Mouse (Mus musculus) cerebellum, adult 2 months (tissue): ENCODE measurements around the gene Fam71f2. TPM values are rescaled to one million over a fixed set of nuclear protein-coding genes. Genes with fewer than 3 reads are reported as not detected.

Experiments used
- DNase-seq, 2 experiments: peaks; one replicate each; pipeline ENCODE4 v3.0.0; 2021
- H3K27ac ChIP-seq: fragments of 200-500 bp; 2 replicates; pipeline ENCODE4 v1.5.1; 2012; ENCODE audit warnings: low read length, control low read depth, inconsistent platforms; ENCODE audit not compliant: insufficient read depth
- H3K27me3 ChIP-seq: fragments of 200-500 bp; 2 replicates; pipeline ENCODE4 v1.6.1; 2012; ENCODE audit warnings: inconsistent platforms, mild to moderate bottlenecking, low read length, moderate library complexity; ENCODE audit not compliant: control insufficient read depth, insufficient read depth
- H3K4me1 ChIP-seq: fragments of 200-500 bp; 2 replicates; pipeline ENCODE4 v1.6.1; 2011; ENCODE audit warnings: low read length; ENCODE audit not compliant: control insufficient read depth, insufficient read depth
- H3K4me3 ChIP-seq: fragments of 200-500 bp; replicated peaks from 2 replicates; pipeline ENCODE3; 2011; ENCODE audit warnings: mild to moderate bottlenecking, low read depth, low read length, control low read depth; ENCODE audit not compliant: insufficient read depth
- CTCF ChIP-seq: fragments of 200-500 bp; IDR thresholded peaks from 2 replicates; pipeline ENCODE4 v1.5.1; 2011; ENCODE audit warnings: low read depth, mild to moderate bottlenecking, control low read depth, low read length, moderate library complexity, borderline replicate concordance; ENCODE audit not compliant: insufficient read depth
- POLR2A ChIP-seq: fragments of 200-500 bp; IDR thresholded peaks from 2 replicates; pipeline ENCODE4 v1.6.1; 2011; ENCODE audit warnings: low read length, control low read depth, borderline replicate concordance; ENCODE audit not compliant: insufficient read depth
- WGBS: fragments of 180-500 bp; shearing (Covaris S2); methylation state at CpG from one replicate; pipeline ENCODE4 v1.1.7; 2018; 5-methylcytosine and 5-hydroxymethylcytosine counted together
- polyA plus RNA-seq: library from polyadenylated mRNA; depleted of rRNA; stranded (reverse); fragments of >200 nt; gene quantifications from 2 replicates; pipeline ENCODE4 v1.2.3, GENCODE M21; 2012

Gene Fam71f2
- polyA plus RNA-seq, 1 experiment = 1.1 TPM

DNA sequence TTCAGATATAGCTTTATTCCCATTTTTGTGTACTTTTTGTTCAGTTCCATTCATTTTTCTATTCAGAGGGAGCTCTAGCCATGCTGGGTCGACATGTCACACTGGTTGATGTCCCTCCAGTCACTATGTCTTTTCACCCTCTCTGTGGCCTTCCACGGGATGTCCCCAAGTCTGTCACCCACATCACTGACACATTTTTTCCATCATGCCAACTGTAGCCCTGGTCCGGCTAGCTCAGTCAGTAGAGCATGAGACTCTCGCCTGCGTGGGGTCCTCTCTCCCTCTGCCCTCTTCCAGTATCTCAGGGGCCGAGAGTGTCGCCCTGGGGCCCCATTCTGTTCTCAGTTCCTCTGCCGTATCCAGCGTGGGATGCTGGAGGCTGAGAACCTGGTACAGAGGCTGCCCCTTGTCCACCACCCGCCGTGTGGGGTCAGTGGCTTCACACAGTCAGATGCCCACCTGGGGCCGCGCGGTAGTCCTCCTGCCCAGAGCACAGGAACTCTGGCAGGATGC is 34.4 kb downstream of the Fam71f2 start:
- Histone ChIP-seq H3K4me1 (no peaks in the 10 kb centered on the region), H3K27ac (no peak overlapping the region), H3K27me3 (no peaks in the 10 kb centered on the region), H3K4me3 (no peak overlapping the region)
- TF ChIP-seq POLR2A (no peak), CTCF (no peak)
- no peak for DNase-seq
- 59% methylated on average over 14 of the region's 14 CpGs for WGBS

DNA sequence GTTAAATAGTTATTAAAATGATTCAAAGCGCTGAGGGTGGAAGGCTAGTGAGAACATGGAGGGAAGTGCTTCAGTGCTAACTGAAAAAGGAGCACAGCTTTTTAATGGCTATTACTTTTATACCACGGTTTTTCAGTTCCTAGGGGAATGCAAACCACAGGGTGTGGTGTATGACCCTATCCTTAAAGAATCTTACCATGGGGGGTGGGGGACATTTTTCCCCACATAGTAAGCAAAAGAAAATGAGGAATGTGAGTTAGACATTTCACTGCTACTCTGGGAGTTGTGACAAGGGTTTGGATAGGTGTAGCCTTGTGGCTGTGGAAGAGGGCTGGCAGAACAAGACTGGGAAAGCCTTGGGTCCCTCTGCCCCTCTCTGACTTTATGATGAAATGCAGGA is 37.9 kb downstream of the Fam71f2 start:
- H3K4me3 ChIP-seq = no peak overlapping the region
- 68% methylated on average over 2 of the region's 2 CpGs for WGBS
- no peaks in the 10 kb centered on the region for H3K27me3 ChIP-seq
- no peak overlapping the region for H3K27ac ChIP-seq
- DNase-seq = no peak
- no peak for TF ChIP-seq CTCF
- no peak for TF ChIP-seq POLR2A
- no peaks in the 10 kb centered on the region for H3K4me1 ChIP-seq

GRCm38 (mm10) chr6:29317941-29318340 is 38.5 kb downstream of the Fam71f2 start:
- whole genome bisulfite sequencing = 65% methylated on average over 3 of the region's 3 CpGs
- Histone ChIP-seq H3K4me1 (no peaks in the 10 kb centered on the region), H3K27me3 (no peaks in the 10 kb centered on the region), H3K4me3 (no peak overlapping the region), H3K27ac (no peak overlapping the region)
- DNase-seq = no peak
- TF ChIP-seq POLR2A (no peak), CTCF (no peak)

- 67% methylated on average over 5 of the region's 5 CpGs for WGBS
- TF ChIP-seq POLR2A (no peak), CTCF (no peak)
Observed at GRCm38 (mm10) chr6:29318879-29319278, 39.5 kb downstream of the Fam71f2 start, which contains the start of gene Fam71f1. TSS of gene Fam71f1 (plus strand) at chr6:29319140.

DNA sequence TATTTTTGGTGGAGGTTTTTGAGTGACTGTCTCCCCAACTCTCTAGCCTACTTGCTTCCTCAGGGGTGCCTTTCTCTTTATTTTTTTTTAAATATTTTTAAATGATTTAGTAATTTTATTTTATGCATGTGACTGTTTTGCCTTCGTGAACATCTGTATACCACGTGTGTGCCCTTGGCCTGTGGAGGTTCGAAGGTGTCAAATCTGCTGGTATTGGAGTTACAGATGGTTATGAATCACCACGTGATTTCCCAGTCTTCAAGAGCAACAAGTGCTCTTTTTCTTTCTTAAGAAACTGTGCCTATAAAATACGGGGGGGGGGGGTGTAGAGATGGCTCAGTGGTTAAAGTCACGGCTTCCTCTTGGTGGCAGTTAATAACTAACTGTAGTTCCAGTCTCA is 42.2 kb downstream of the Fam71f2 start:
- TF ChIP-seq CTCF = no peak
- TF ChIP-seq POLR2A = no peak
- Histone ChIP-seq H3K4me1 (no peaks in the 10 kb centered on the region), H3K4me3 (no peak overlapping the region), H3K27me3 (no peaks in the 10 kb centered on the region), H3K27ac (no peak overlapping the region)
- 78% methylated on average over 6 of the region's 6 CpGs for WGBS
- no peak for DNase-seq

More at GRCm38 (mm10) chr6:29318879-29319278, 39.5 kb downstream of the Fam71f2 start, which contains the start of gene Fam71f1:
- DNase-seq = no peak
- Histone ChIP-seq H3K27me3 (no peaks in the 10 kb centered on the region), H3K4me3 (no peak within 1 kb of the TSS), H3K4me1 (no peaks in the 10 kb centered on the region), H3K27ac (no peak within 1 kb of the TSS)

DNA sequence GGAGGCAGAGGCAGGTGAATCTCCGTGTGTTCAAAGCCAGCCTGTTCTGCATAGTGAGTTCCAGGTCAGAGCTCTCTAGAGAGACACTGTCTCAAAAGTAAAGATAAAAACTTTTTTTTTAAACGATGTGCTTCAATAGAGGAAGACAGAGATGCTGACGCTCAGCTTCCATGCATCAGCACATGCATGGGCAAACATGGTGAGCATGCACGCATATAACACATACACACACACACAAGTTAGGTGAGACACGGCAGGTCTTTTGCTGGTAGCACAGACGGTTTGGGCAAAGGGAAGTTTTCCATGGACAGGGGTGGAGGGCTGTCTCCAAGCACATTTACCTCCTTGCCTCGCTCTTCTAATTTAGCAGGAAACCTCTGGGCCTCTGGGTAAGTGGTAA is 42.8 kb downstream of the Fam71f2 start:
- no peaks in the 10 kb centered on the region for H3K27me3 ChIP-seq
- no peak overlapping the region for H3K27ac ChIP-seq
- no peak overlapping the region for H3K4me3 ChIP-seq
- 94% methylated on average over 7 of the region's 7 CpGs for WGBS
- H3K4me1 ChIP-seq = no peaks in the 10 kb centered on the region
- TF ChIP-seq CTCF (no peak), POLR2A (no peak)
- no peak for DNase-seq

GRCm38 (mm10) chr6:29322735-29323134 is 43.3 kb downstream of the Fam71f2 start:
- TF ChIP-seq POLR2A (no peak), CTCF (no peak)
- 85% methylated on average over 4 of the region's 4 CpGs for WGBS

GRCm38 (mm10) chr6:29326961-29327360 is 47.6 kb downstream of the Fam71f2 start:
- WGBS = 88% methylated on average over 9 of the region's 9 CpGs
- no peaks in the 10 kb centered on the region for H3K27me3 ChIP-seq
- TF ChIP-seq CTCF = no peak
- TF ChIP-seq POLR2A = no peak
- no peaks in the 10 kb centered on the region for H3K4me1 ChIP-seq
- no peak overlapping the region for H3K27ac ChIP-seq
- DNase-seq = no peak
- H3K4me3 ChIP-seq = no peak overlapping the region

More at GRCm38 (mm10) chr6:29322735-29323134, 43.3 kb downstream of the Fam71f2 start:
- H3K4me1 ChIP-seq = no peaks in the 10 kb centered on the region
- H3K27me3 ChIP-seq = no peaks in the 10 kb centered on the region
- H3K27ac ChIP-seq = no peak overlapping the region
- DNase-seq = no peak
- H3K4me3 ChIP-seq = no peak overlapping the region
